Mouse (Mus musculus) limb, embryonic 10.5 days (tissue): ENCODE results near the gene Pik3cb. TPM values are rescaled to one million over a fixed set of nuclear protein-coding genes. Genes with fewer than 3 reads are reported as not detected.

Experiments used
- DNase-seq: peaks from one replicate; pipeline ENCODE4 v3.0.0-alpha.2; 2017; ENCODE audit warnings: low spot score
- H3K27ac ChIP-seq: fragments of 300-500 bp; sonication (generic); 2 replicates; pipeline ENCODE4 v1.5.1; 2016; ENCODE audit warnings: mild to moderate bottlenecking
- H3K27me3 ChIP-seq: fragments of 300-500 bp; sonication (generic); 2 replicates; pipeline ENCODE4 v1.6.1; 2016; ENCODE audit warnings: low read depth, mild to moderate bottlenecking; ENCODE audit not compliant: poor library complexity, severe bottlenecking
- H3K36me3 ChIP-seq: fragments of 300-500 bp; sonication (generic); 2 replicates; pipeline ENCODE4 v1.6.1; 2016; ENCODE audit warnings: mild to moderate bottlenecking, moderate library complexity
- H3K4me1 ChIP-seq: fragments of 300-500 bp; sonication (generic); 2 replicates; pipeline ENCODE4 v1.6.1; 2016
- H3K4me3 ChIP-seq: fragments of 300-500 bp; sonication (generic); 2 replicates; pipeline ENCODE4 v1.5.1; 2016; ENCODE audit warnings: mild to moderate bottlenecking, moderate library complexity
- H3K9me3 ChIP-seq: fragments of 300-500 bp; sonication (generic); replicated peaks from 2 replicates; pipeline ENCODE4 v1.6.1; 2016; ENCODE audit warnings: mild to moderate bottlenecking
- WGBS: fragments of 180-500 bp; shearing (Covaris S2); methylation state at CpG from one replicate; pipeline ENCODE4 v1.1.7; 2016; 5-methylcytosine and 5-hydroxymethylcytosine counted together
- polyA plus RNA-seq: library from polyadenylated mRNA; unstranded; fragments of >200 nt; fragmentation: Nextera tagmentation; extraction: Ambion mirVana; gene quantifications from 2 replicates; pipeline ENCODE4 v1.2.1, GENCODE M21; 2016

Pik3cb gene
- polyA plus RNA-seq, 1 experiment from 2014 or later = 1.1 TPM

DNA sequence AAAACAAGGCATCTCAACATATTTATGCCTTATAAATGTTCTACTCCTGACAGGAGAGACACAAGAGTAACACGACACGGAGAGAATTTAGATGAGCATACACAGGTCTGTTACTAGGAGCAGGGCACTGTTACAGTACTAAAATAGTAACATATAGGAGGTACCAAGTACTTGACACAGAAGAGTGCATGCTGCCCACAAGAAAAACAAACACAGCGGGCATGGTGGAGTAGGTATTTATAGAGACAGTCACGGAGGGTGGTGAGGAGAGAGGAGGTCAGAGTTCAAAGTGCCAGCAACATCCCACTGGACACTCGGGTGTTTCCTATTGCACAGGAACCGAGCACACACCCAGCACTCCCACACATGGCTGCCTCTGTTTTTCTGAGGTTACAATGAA lies 90.7 kb downstream of the Pik3cb start:
- no peak overlapping the region for H3K4me3 ChIP-seq
- no peaks in the 10 kb centered on the region for H3K27me3 ChIP-seq
- WGBS = 77% methylated on average over 6 of the region's 6 CpGs
- DNase-seq = no peak
- no peaks in the 10 kb centered on the region for H3K4me1 ChIP-seq
- no peak overlapping the region for H3K27ac ChIP-seq
- no peaks in the 10 kb centered on the region for H3K36me3 ChIP-seq
- H3K9me3 ChIP-seq = no peaks in the 10 kb centered on the region

DNA sequence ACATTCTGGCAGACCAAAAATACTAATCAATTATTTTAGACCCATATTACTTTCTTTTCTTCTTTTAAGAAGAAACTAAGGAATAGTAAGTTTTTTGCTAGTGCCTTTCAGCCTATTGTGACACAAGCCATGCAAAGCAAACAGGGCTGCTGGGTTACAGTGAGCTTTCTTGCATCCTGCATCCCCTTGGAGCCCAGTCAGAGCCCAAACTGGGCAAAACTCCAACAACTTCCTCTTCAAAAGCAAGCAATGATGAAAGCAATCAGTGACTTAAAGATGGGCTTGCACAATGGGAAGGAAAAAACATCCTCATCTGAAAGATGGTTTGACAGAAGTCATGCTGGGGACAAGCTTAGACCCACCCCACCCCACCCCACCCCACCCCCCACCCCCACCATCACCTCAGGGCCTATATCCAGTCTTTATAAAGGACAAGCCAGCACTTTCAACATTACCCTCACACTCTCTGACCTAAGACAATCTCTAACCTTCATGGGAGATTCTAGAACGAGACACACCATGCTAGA lies 91.6 kb downstream of the Pik3cb start:
- no peaks in the 10 kb centered on the region for H3K36me3 ChIP-seq
- no peak overlapping the region for H3K4me3 ChIP-seq
- no peaks in the 10 kb centered on the region for H3K27me3 ChIP-seq
- no peak overlapping the region for H3K27ac ChIP-seq
- H3K4me1 ChIP-seq = no peaks in the 10 kb centered on the region
- 81% methylated on average over 1 of the region's 1 CpGs for WGBS
- no peaks in the 10 kb centered on the region for H3K9me3 ChIP-seq
- DNase-seq = no peak

DNA sequence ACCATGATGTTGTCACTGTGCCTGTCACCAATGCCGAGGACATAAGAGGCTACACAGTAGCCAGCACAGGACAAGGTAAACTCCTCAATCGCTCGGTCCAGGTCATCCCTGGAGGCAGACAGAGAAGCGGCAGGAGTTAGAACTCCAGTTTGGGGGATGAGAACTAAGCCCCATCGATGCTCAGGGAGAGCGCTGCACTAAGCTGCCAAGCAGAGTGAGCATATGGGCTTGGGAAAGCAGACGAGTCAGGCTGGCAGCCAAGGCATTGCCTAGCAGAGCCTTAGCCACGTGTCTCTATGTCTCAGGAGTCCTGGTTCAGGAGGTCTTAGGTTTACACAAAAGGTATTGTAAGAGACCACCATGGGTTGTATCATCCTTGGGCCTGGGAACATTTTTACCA lies 95.7 kb downstream of the Pik3cb start:
- Histone ChIP-seq H3K9me3 (no peaks in the 10 kb centered on the region), H3K36me3 (no peaks in the 10 kb centered on the region), H3K27me3 (no peaks in the 10 kb centered on the region), H3K27ac (no peak overlapping the region), H3K4me3 (no peak overlapping the region), H3K4me1 (no peaks in the 10 kb centered on the region)
- DNase-seq = no peak
- 87% methylated on average over 8 of the region's 8 CpGs for WGBS

DNA sequence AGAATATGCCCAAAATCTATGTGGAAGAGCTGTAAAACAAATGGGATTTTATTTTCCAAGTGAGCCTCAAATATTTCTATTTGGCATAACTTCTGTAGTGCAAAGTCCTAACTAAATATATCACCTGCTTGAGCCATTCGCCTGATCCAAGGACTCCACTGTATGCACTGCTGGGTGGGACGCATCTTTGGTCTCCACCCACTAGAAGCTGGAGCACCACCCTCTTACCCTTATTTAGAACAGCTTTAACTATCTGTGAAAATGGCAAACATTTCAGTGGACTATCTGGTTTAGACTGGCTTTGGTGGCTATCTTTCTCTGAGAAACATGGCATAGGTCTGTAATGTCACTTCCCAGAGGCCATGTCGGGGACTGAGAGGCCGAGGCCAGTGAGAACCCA lies 97.8 kb downstream of the Pik3cb start:
- H3K4me3 ChIP-seq = no peak overlapping the region
- no peaks in the 10 kb centered on the region for H3K4me1 ChIP-seq
- H3K9me3 ChIP-seq = no peaks in the 10 kb centered on the region
- H3K27me3 ChIP-seq = no peaks in the 10 kb centered on the region
- WGBS = 93% methylated on average over 4 of the region's 4 CpGs
- no peak for DNase-seq
- no peaks in the 10 kb centered on the region for H3K36me3 ChIP-seq
- no peak overlapping the region for H3K27ac ChIP-seq

DNA sequence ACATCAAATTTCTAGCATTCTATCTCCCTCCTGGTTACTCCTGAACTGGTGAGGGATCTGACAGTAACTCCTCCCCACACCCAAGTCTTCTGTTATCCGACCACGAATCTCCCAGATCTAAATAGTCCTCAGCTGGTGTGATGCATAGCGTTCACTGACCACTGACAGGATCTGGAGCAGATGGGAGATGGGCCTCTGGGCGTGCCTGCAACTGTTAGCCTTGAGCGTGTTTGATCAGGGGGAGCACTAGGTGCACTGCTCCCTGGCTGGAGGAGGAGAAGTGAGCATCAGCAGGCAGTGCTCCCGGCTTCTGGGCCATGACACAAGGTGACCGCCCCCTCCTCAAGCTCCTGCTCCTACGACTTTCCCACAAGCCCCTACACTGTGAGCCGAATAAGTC lies 98.4 kb downstream of the Pik3cb start:
- H3K36me3 ChIP-seq = no peaks in the 10 kb centered on the region
- no peaks in the 10 kb centered on the region for H3K4me1 ChIP-seq
- 76% methylated on average over 9 of the region's 9 CpGs for WGBS
- H3K9me3 ChIP-seq = no peaks in the 10 kb centered on the region
- no peak for DNase-seq
- no peak overlapping the region for H3K4me3 ChIP-seq
- H3K27ac ChIP-seq = no peak overlapping the region
- H3K27me3 ChIP-seq = no peaks in the 10 kb centered on the region

DNA sequence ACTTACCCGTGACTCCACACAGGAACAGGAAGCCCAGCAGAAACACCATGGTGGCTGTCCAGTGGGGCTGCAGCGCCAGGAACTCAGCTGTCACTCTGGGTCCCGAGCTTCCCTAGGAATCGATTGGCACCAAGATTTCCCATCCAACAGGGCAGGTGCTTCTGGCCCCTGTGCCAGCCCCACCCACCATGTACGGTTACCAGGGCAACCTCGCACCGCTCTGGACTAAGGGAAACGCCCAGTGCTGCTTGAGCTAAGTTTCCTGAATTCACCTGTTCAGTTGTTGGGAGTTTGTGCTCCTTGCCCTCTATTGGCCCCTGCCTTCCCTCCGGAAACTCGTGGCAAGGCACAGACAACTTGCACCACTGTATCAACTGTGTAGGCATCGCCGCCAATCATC lies 104.8 kb downstream of the Pik3cb start, which contains the start of gene Gm1123:
Gene Gm1123 (minus strand): TSS at position 141 of the 400 bp plus-strand sequence.
- H3K4me3 ChIP-seq = no peak within 1 kb of the TSS
- no peak for DNase-seq
- no peak within 1 kb of the TSS for H3K27ac ChIP-seq
- no peaks in the 10 kb centered on the region for H3K27me3 ChIP-seq
- 86% methylated on average over 12 of the region's 12 CpGs for WGBS
- no peaks in the 10 kb centered on the region for H3K9me3 ChIP-seq
- no peaks in the 10 kb centered on the region for H3K36me3 ChIP-seq
- H3K4me1 ChIP-seq = no peaks in the 10 kb centered on the region

DNA sequence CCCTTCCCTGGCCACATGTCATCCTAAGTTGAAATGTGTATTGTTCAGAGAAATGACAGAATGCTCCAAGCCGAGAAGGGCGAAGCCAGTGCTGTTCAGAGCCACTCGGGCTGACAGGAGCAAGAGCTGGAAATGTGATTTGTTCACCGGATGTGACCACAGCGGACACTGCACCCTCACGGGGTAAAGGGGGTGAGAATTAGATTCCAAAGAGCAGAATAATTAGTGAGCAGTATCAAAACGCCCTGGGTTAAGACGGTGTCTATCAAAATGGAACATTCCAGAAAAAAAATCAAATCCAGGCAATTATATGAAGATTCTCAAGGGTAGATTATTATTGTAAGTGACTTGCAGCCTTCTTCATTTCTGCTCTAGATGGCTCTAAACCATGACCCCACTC lies 106.3 kb downstream of the Pik3cb start:
- WGBS = 90% methylated on average over 8 of the region's 8 CpGs
- Histone ChIP-seq H3K36me3 (no peaks in the 10 kb centered on the region), H3K27ac (no peak overlapping the region), H3K9me3 (no peaks in the 10 kb centered on the region), H3K4me3 (no peak overlapping the region), H3K4me1 (no peaks in the 10 kb centered on the region), H3K27me3 (no peaks in the 10 kb centered on the region)
- DNase-seq = no peak

DNA sequence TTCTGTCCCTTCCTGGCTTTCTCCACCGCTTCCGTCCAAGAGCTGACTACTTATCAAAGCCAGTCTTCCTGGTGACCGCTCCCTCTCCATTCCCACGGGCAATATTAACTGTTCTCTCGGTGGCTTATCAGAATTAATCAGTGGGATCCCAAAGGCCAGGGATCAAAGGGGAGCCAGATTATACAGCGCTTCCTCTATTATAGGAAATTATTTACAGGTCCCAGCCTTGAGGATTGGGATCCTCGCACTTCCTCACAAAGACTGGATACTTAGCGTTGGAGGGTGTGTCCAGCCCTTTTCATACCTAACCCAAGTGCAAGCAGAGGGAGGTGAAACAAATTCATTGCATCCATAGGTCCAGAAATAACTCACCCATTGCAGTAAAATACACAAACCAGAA lies 108.4 kb downstream of the Pik3cb start:
- no peaks in the 10 kb centered on the region for H3K9me3 ChIP-seq
- no peaks in the 10 kb centered on the region for H3K27me3 ChIP-seq
- no peaks in the 10 kb centered on the region for H3K4me1 ChIP-seq
- no peak for DNase-seq
- H3K4me3 ChIP-seq = no peak overlapping the region
- WGBS = 88% methylated on average over 8 of the region's 8 CpGs
- H3K27ac ChIP-seq = no peak overlapping the region
- H3K36me3 ChIP-seq = no peaks in the 10 kb centered on the region

DNA sequence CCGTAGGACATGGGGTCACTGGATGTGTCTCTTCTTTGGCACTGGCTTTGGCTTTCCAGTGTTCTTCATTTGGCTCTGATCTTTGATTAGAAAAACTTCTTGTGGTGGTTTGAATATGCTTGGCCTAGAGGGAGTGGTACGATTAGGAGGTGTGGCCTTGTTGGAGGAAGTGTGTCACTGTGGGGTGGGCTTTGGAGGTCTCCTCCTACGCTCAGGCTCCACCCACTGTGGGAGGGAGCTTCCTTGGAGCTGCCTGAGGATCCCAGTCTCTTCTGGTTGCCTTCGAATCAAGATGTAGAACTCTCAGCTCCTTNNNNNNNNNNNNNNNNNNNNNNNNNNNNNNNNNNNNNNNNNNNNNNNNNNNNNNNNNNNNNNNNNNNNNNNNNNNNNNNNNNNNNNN lies 118.7 kb downstream of the Pik3cb start:
- WGBS = 81% methylated on average over 4 of the region's 4 CpGs
- no peak for DNase-seq
- Histone ChIP-seq H3K4me1 (no peaks in the 10 kb centered on the region), H3K4me3 (no peak overlapping the region), H3K9me3 (no peaks in the 10 kb centered on the region), H3K36me3 (no peaks in the 10 kb centered on the region), H3K27ac (no peak overlapping the region), H3K27me3 (no peaks in the 10 kb centered on the region)

DNA sequence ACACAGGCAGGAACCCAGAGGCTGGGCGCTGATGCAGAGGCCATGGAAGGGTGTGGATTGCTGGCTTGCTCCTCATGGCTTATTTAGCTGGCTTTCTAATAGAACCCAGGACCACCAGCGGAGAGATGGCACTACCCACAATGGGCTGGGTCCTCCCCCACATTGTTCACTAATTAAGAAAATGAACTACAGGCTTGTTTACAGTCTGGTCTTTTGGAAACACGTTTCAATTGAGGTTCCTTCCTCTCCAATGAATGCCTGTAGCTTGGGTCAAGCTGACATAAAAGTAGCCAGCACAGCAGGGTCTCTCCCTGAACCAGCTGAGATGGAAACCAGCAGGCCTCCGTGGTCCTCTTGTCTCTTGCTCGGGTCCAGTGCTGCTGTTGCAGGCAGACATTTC lies 119.3 kb downstream of the Pik3cb start:
- H3K4me3 ChIP-seq = no peak overlapping the region
- no peaks in the 10 kb centered on the region for H3K36me3 ChIP-seq
- no peaks in the 10 kb centered on the region for H3K4me1 ChIP-seq
- H3K27me3 ChIP-seq = no peaks in the 10 kb centered on the region
- H3K9me3 ChIP-seq = no peaks in the 10 kb centered on the region
- no peak for DNase-seq
- no peak overlapping the region for H3K27ac ChIP-seq
- WGBS = 60% methylated on average over 5 of the region's 5 CpGs

DNA sequence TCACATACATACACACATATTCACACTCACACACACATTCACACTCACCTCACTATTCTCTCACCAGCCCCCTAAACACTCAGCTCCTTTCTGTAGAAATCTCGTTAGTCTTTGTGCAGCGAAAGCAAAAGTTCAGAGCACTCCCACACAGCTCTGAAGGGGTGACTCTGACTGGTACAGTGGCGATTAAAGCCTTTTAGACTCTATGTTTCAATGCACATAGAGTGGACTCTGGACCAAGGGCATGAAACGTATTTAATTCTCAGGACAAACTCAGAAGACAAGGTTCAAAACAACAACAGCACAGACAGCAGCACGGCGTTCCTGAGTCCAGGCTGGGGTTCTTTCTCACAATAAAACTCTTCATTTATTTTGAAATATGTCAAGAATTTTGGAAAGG lies 122.7 kb downstream of the Pik3cb start:
- Histone ChIP-seq H3K27me3 (no peaks in the 10 kb centered on the region), H3K4me3 (no peak overlapping the region), H3K27ac (no peak overlapping the region), H3K9me3 (no peaks in the 10 kb centered on the region), H3K4me1 (no peaks in the 10 kb centered on the region; the same call in 1 of the 2 replicates), H3K36me3 (no peaks in the 10 kb centered on the region)
- no peak for DNase-seq
- 87% methylated on average over 6 of the region's 6 CpGs for WGBS

DNA sequence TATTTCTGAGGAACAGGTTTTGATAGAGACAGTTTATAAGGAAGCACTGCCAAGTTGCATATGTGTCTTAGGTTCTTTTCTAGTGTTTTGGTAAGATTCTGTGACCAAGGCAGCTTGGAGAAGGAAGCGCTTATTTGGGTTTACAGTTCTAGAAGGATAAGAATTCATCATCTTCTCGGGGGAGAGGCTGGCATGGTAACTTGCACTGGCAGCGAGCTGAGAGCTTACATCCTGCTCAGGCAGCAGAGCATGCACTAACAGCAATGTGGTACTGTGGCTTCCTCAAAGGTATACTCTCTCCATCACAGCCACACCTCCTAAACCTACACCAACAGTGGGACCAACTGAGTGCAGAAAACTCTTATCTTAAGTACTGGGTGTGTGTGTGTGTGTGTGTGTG lies 123.7 kb downstream of the Pik3cb start:
- Histone ChIP-seq H3K4me3 (no peak overlapping the region), H3K4me1 (peaks cover 5% of the 10 kb centered on the region), H3K27ac (no peak overlapping the region), H3K27me3 (no peaks in the 10 kb centered on the region), H3K36me3 (no peaks in the 10 kb centered on the region), H3K9me3 (no peaks in the 10 kb centered on the region)
- DNase-seq = no peak
- 87% methylated on average over 3 of the region's 3 CpGs for WGBS

DNA sequence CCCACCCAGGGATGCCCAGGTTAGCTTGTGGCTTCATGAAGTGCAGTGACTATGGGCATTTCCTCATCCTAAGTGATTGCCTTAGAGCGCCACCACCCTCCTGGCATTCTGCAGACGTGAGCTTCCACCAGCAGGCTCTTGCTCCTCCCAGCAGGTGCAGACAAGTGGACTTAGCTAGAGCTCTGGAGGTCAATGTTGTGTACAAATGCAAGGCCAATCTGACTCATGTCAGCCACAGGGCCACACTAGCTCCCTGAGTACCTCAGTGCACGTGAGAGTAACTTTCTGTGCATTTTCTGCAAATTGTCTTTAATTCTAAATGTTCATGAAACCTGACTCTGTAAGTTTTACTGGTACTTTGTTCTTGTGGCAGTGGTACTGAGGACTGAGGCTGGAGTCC lies 124.1 kb downstream of the Pik3cb start:
- no peaks in the 10 kb centered on the region for H3K36me3 ChIP-seq
- peaks cover 5% of the 10 kb centered on the region for H3K4me1 ChIP-seq
- no peak for DNase-seq
- no peak overlapping the region for H3K4me3 ChIP-seq
- no peaks in the 10 kb centered on the region for H3K27me3 ChIP-seq
- no peak overlapping the region for H3K27ac ChIP-seq
- 64% methylated on average over 3 of the region's 3 CpGs for WGBS
- no peaks in the 10 kb centered on the region for H3K9me3 ChIP-seq

DNA sequence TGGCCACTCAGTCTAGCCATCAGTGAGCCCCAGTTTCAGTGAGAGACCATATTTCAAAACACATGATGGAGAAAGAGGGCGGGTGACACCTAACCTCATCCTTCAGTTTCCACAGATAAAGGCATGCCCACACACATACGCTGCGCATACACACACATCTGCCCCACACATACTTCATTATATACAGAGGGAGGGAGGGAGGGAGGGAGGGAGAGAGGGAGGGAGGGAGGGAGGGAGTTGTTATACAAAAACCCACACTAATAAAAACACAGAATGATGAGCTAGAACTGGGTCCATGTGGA lies 130.6 kb downstream of the Pik3cb start:
- peaks cover 4% of the 10 kb centered on the region for H3K36me3 ChIP-seq
- DNase-seq = no peak
- WGBS = 96% methylated on average over 3 of the region's 3 CpGs
- no peaks in the 10 kb centered on the region for H3K9me3 ChIP-seq
- no peak overlapping the region for H3K27ac ChIP-seq
- no peaks in the 10 kb centered on the region for H3K27me3 ChIP-seq
- H3K4me1 ChIP-seq = peaks cover 5% of the 10 kb centered on the region
- no peak overlapping the region for H3K4me3 ChIP-seq
